Mouse (Mus musculus) MN1 (cell line): ENCODE measurements around the gene Cdrt4.

Source experiments
- DNase-seq: peaks from one replicate; pipeline ENCODE4 v3.0.0-alpha.2; 2016; ENCODE audit warnings: low spot score

Cdrt4 gene

GRCm38 (mm10) chr11:62951012-62951411, at the start of gene Cdrt4:
Cdrt4 (plus strand) TSS chr11:62951193.
- no peak for DNase-seq

GRCm38 (mm10) chr11:62901699-62902323, 49.2 kb upstream of the Cdrt4 start:
- peak; percentile 82 for DNase-seq

- DNase-seq, result peak; percentile 58
These were observed 47.0 kb upstream of the Cdrt4 start for GRCm38 (mm10) chr11:62903871-62904495.

GRCm38 (mm10) chr11:62909720-62910306, 41.2 kb upstream of the Cdrt4 start:
- DNase-seq, result no peak

- no peak for DNase-seq
These were observed 39.6 kb upstream of the Cdrt4 start for GRCm38 (mm10) chr11:62911362-62911761.

- no peak for DNase-seq
These were observed 37.9 kb upstream of the Cdrt4 start for GRCm38 (mm10) chr11:62913141-62913540.

GRCm38 (mm10) chr11:62914532-62914931, 36.5 kb upstream of the Cdrt4 start:
- no peak for DNase-seq

GRCm38 (mm10) chr11:62915486-62915885, 35.5 kb upstream of the Cdrt4 start:
- no peak for DNase-seq

GRCm38 (mm10) chr11:62916765-62917164, 34.2 kb upstream of the Cdrt4 start:
- DNase-seq, result no peak

- no peak for DNase-seq
These were observed 30.8 kb upstream of the Cdrt4 start for GRCm38 (mm10) chr11:62919946-62920742.

GRCm38 (mm10) chr11:62920743-62921050, 30.3 kb upstream of the Cdrt4 start:
- DNase-seq, result no peak

GRCm38 (mm10) chr11:62921052-62921977, 29.7 kb upstream of the Cdrt4 start:
- peak; percentile 95 for DNase-seq

GRCm38 (mm10) chr11:62924091-62924761, 26.8 kb upstream of the Cdrt4 start:
- no peak for DNase-seq

- peak; percentile 56 for DNase-seq
These were observed 21.2 kb upstream of the Cdrt4 start for GRCm38 (mm10) chr11:62929799-62930198.

- no peak for DNase-seq
These were observed 20.4 kb upstream of the Cdrt4 start for GRCm38 (mm10) chr11:62930574-62930973.

- no peak for DNase-seq
These were observed 19.9 kb upstream of the Cdrt4 start for GRCm38 (mm10) chr11:62931141-62931540.

GRCm38 (mm10) chr11:62933099-62933498, 17.9 kb upstream of the Cdrt4 start:
- no peak for DNase-seq

GRCm38 (mm10) chr11:62934795-62935514, 16.0 kb upstream of the Cdrt4 start:
- no peak for DNase-seq

GRCm38 (mm10) chr11:62937986-62938385, 13.0 kb upstream of the Cdrt4 start:
- DNase-seq, result no peak

- no peak for DNase-seq
These were observed 12.1 kb upstream of the Cdrt4 start for GRCm38 (mm10) chr11:62938921-62939320.

GRCm38 (mm10) chr11:62940176-62940575, 10.8 kb upstream of the Cdrt4 start:
- no peak for DNase-seq
